Mouse (Mus musculus) megakaryocyte, embryonic 14.5 days (primary cell): Measurements from ENCODE around the gene Dcaf10.

Experiments used
- FLI1 ChIP-seq: IDR thresholded peaks from 2 replicates; pipeline ENCODE4 v1.6.1; 2012; ENCODE audit warnings: low read length, inconsistent platforms, mixed read lengths
- GATA1 ChIP-seq: IDR thresholded peaks from 3 replicates; pipeline ENCODE4 v1.6.1; 2012; ENCODE audit warnings: mixed read lengths, low read length, inconsistent platforms, borderline replicate concordance

- no peak for TF ChIP-seq GATA1
- TF ChIP-seq FLI1, result no peak
Measured at GRCm38 (mm10) chr4:45331139-45331538, 10.8 kb upstream of the Dcaf10 start.
